Mouse (Mus musculus): ENCODE data around the gene Cd101. TPM values are rescaled to one million over a fixed set of nuclear protein-coding genes. Genes with fewer than 3 reads are reported as not detected.

The Cd101 gene
- polyA plus RNA-seq, 1 experiment from 2014 or later, result 0.05 TPM

DNA sequence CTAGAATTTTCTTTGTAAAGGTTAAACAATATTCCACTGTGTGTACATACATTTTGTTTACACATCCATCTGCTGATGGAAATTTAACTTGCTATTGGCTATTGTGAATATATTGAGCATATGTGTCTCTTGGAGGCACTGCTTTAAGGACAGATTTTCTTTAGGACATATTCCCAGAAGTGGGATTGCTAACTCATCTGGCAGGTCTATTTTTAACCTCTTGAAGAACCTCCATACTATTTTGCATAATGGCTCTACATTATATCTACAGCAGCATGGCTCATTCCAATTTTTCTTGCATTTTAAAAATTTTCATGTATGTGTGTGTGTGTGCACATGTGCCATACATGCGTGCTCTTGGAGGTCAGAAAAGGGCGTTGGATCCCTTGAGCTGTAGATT, 6.6 kb upstream of the Cd101 start:
- 98% methylated on average over 2 of the region's 2 CpGs for WGBS
- Histone ChIP-seq H3K4me3 (ENCODE audit: low read depth, low read length) (no peak overlapping the region), H3K9ac (ENCODE audit: low read length) (no peak overlapping the region), H3K27ac (replicated peaks; ENCODE audit: low read depth, low read length) (no peak overlapping the region), H3K4me1 (ENCODE audit: control insufficient read depth, insufficient read depth, low read length) (no peaks in the 10 kb centered on the region), H3K9me3 (ENCODE audit: control insufficient read depth, low read length) (no peaks in the 10 kb centered on the region), H3K36me3 (ENCODE audit: control insufficient read depth, insufficient read depth, low read length) (no peaks in the 10 kb centered on the region), H3K4me2 (ENCODE audit: low read depth, severe bottlenecking) (no peak overlapping the region), H3K27me3 (ENCODE audit: control insufficient read depth, insufficient read depth, low read length) (no peaks in the 10 kb centered on the region)
- DNase-seq (ENCODE audit: low spot score) (no peak), ATAC-seq (ENCODE audit: insufficient number of reproducible peaks, low FRiP score, low TSS enrichment, low read depth) (no peak)

GRCm38 (mm10) chr3:101034509-101034908, 5.2 kb upstream of the Cd101 start:
- Histone ChIP-seq H3K27ac (replicated peaks; ENCODE audit: low read depth, low read length) (no peak overlapping the region), H3K4me3 (ENCODE audit: low read depth, low read length) (no peak overlapping the region), H3K4me1 (ENCODE audit: control insufficient read depth, insufficient read depth, low read length) (no peaks in the 10 kb centered on the region), H3K9me3 (ENCODE audit: control insufficient read depth, low read length) (no peaks in the 10 kb centered on the region), H3K4me2 (ENCODE audit: low read depth, severe bottlenecking) (no peak overlapping the region), H3K9ac (ENCODE audit: low read length) (no peak overlapping the region), H3K27me3 (ENCODE audit: control insufficient read depth, insufficient read depth, low read length) (no peaks in the 10 kb centered on the region), H3K36me3 (ENCODE audit: control insufficient read depth, insufficient read depth, low read length) (no peaks in the 10 kb centered on the region)
- DNase-seq (ENCODE audit: low spot score), result no peak
- ATAC-seq (ENCODE audit: insufficient number of reproducible peaks, low FRiP score, low TSS enrichment, low read depth), result no peak
- 88% methylated on average over 9 of the region's 9 CpGs for WGBS

- H3K9me3 ChIP-seq (ENCODE audit: control insufficient read depth, low read length), result no peaks in the 10 kb centered on the region
- no peak overlapping the region for H3K4me2 ChIP-seq (ENCODE audit: low read depth, severe bottlenecking)
- H3K4me3 ChIP-seq (ENCODE audit: low read depth, low read length), result no peak overlapping the region
- ATAC-seq (ENCODE audit: insufficient number of reproducible peaks, low FRiP score, low TSS enrichment, low read depth) (no peak), DNase-seq (ENCODE audit: low spot score) (no peak)
- 59% methylated on average over 4 of the region's 4 CpGs for WGBS
- H3K36me3 ChIP-seq (ENCODE audit: control insufficient read depth, insufficient read depth, low read length), result no peaks in the 10 kb centered on the region
- no peaks in the 10 kb centered on the region for H3K4me1 ChIP-seq (ENCODE audit: control insufficient read depth, insufficient read depth, low read length)
- H3K27me3 ChIP-seq (ENCODE audit: control insufficient read depth, insufficient read depth, low read length), result no peaks in the 10 kb centered on the region
- no peak overlapping the region for H3K9ac ChIP-seq (ENCODE audit: low read length)
- H3K27ac ChIP-seq (replicated peaks; ENCODE audit: low read depth, low read length), result no peak overlapping the region
These were observed 4.3 kb upstream of the Cd101 start for GRCm38 (mm10) chr3:101033644-101034043.

GRCm38 (mm10) chr3:101031456-101032142, 2.2 kb upstream of the Cd101 start:
- no peak overlapping the region for H3K9ac ChIP-seq (ENCODE audit: low read length)
- H3K36me3 ChIP-seq (ENCODE audit: control insufficient read depth, insufficient read depth, low read length), result no peaks in the 10 kb centered on the region
- no peaks in the 10 kb centered on the region for H3K27me3 ChIP-seq (ENCODE audit: control insufficient read depth, insufficient read depth, low read length)
- no peak overlapping the region for H3K4me3 ChIP-seq (ENCODE audit: low read depth, low read length)
- WGBS, result 52% methylated on average over 7 of the region's 7 CpGs
- DNase-seq (ENCODE audit: low spot score) (no peak), ATAC-seq (ENCODE audit: insufficient number of reproducible peaks, low FRiP score, low TSS enrichment, low read depth) (no peak)
- no peak overlapping the region for H3K27ac ChIP-seq (replicated peaks; ENCODE audit: low read depth, low read length)
- no peaks in the 10 kb centered on the region for H3K4me1 ChIP-seq (ENCODE audit: control insufficient read depth, insufficient read depth, low read length)
- H3K4me2 ChIP-seq (ENCODE audit: low read depth, severe bottlenecking), result no peak overlapping the region
- no peaks in the 10 kb centered on the region for H3K9me3 ChIP-seq (ENCODE audit: control insufficient read depth, low read length)

GRCm38 (mm10) chr3:101030630-101031029, 1.3 kb upstream of the Cd101 start:
- Histone ChIP-seq H3K27me3 (ENCODE audit: control insufficient read depth, insufficient read depth, low read length) (no peaks in the 10 kb centered on the region), H3K36me3 (ENCODE audit: control insufficient read depth, insufficient read depth, low read length) (no peaks in the 10 kb centered on the region), H3K9me3 (ENCODE audit: control insufficient read depth, low read length) (no peaks in the 10 kb centered on the region), H3K27ac (replicated peaks; ENCODE audit: low read depth, low read length) (no peak overlapping the region), H3K4me3 (ENCODE audit: low read depth, low read length) (no peak overlapping the region), H3K4me2 (ENCODE audit: low read depth, severe bottlenecking) (no peak overlapping the region), H3K9ac (ENCODE audit: low read length) (no peak overlapping the region), H3K4me1 (ENCODE audit: control insufficient read depth, insufficient read depth, low read length) (no peaks in the 10 kb centered on the region)
- WGBS, result 96% methylated on average over 1 of the region's 1 CpGs
- DNase-seq (ENCODE audit: low spot score) (no peak), ATAC-seq (ENCODE audit: insufficient number of reproducible peaks, low FRiP score, low TSS enrichment, low read depth) (no peak)

DNA sequence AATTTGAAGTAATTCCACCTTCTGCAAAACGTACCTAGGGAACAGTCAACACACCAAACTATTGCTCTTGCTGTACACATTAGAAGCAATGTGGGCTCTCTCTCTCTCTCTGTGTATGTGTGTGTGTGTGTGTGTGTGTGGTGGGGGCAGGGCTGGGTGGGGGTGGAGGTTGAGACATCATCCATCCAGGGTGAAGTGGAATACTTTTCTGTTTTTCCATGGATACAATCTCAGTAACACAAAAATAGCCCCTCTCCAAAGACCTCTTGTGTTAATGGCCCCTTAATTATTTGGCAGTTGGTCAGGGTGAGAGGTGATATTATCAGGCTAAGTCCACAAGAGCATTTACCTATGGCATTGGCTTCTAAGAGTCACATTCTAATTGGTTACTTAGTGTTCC, 2.6 kb downstream of the Cd101 start:
- no peak for DNase-seq (ENCODE audit: low spot score)
- WGBS, result 83% methylated on average over 1 of the region's 1 CpGs

DNA sequence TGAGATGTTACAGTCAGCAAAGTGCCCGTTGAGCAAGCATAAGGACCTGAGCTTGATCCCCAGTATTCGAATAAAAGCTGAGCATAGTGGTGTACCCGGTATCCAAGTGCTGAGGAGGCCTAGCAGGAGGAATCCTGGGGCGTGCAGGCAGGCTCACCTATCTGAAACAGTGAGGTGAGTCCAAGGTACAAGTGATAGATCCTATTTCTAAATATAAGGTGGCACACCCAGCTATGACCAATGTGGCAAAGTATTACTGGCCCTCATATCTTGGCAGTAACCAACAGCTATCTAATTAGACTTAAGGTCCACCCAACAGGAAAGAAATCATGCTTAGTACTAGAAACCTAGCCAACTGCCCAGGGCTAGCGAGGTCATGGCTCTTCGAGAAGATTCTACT, 6.4 kb downstream of the Cd101 start:
- 89% methylated on average over 6 of the region's 6 CpGs for WGBS
- Histone ChIP-seq H3K4me3 (ENCODE audit: low read depth, low read length) (no peak overlapping the region), H3K4me2 (ENCODE audit: low read depth, severe bottlenecking) (no peak overlapping the region), H3K36me3 (ENCODE audit: control insufficient read depth, insufficient read depth, low read length) (no peaks in the 10 kb centered on the region), H3K27ac (replicated peaks; ENCODE audit: low read depth, low read length) (no peak overlapping the region), H3K9me3 (ENCODE audit: control insufficient read depth, low read length) (no peaks in the 10 kb centered on the region), H3K27me3 (ENCODE audit: control insufficient read depth, insufficient read depth, low read length) (no peaks in the 10 kb centered on the region), H3K4me1 (ENCODE audit: control insufficient read depth, insufficient read depth, low read length) (no peaks in the 10 kb centered on the region), H3K9ac (ENCODE audit: low read length) (no peak overlapping the region)
- ATAC-seq (ENCODE audit: insufficient number of reproducible peaks, low FRiP score, low TSS enrichment, low read depth) (no peak), DNase-seq (ENCODE audit: low spot score) (no peak)

More for the DNA sequence above, 2.6 kb downstream of the Cd101 start:
- Histone ChIP-seq H3K4me3 (ENCODE audit: low read depth, low read length) (no peak overlapping the region), H3K27me3 (ENCODE audit: control insufficient read depth, insufficient read depth, low read length) (no peaks in the 10 kb centered on the region), H3K36me3 (ENCODE audit: control insufficient read depth, insufficient read depth, low read length) (no peaks in the 10 kb centered on the region), H3K9me3 (ENCODE audit: control insufficient read depth, low read length) (no peaks in the 10 kb centered on the region), H3K4me1 (ENCODE audit: control insufficient read depth, insufficient read depth, low read length) (no peaks in the 10 kb centered on the region), H3K4me2 (ENCODE audit: low read depth, severe bottlenecking) (no peak overlapping the region), H3K9ac (ENCODE audit: low read length) (no peak overlapping the region), H3K27ac (replicated peaks; ENCODE audit: low read depth, low read length) (no peak overlapping the region)
- no peak for ATAC-seq (ENCODE audit: insufficient number of reproducible peaks, low FRiP score, low TSS enrichment, low read depth)

GRCm38 (mm10) chr3:101021481-101022051, 7.8 kb downstream of the Cd101 start:
- H3K27ac ChIP-seq (replicated peaks; ENCODE audit: low read depth, low read length), result no peak overlapping the region

GRCm38 (mm10) chr3:101021073-101021472, 8.3 kb downstream of the Cd101 start:
- H3K4me2 ChIP-seq (ENCODE audit: low read depth, severe bottlenecking), result no peak overlapping the region
- WGBS, result 86% methylated on average over 5 of the region's 5 CpGs
- no peaks in the 10 kb centered on the region for H3K27me3 ChIP-seq (ENCODE audit: control insufficient read depth, insufficient read depth, low read length)
- DNase-seq (ENCODE audit: low spot score) (no peak), ATAC-seq (ENCODE audit: insufficient number of reproducible peaks, low FRiP score, low TSS enrichment, low read depth) (no peak)
- no peak overlapping the region for H3K27ac ChIP-seq (replicated peaks; ENCODE audit: low read depth, low read length)
- H3K36me3 ChIP-seq (ENCODE audit: control insufficient read depth, insufficient read depth, low read length), result no peaks in the 10 kb centered on the region
- H3K9ac ChIP-seq (ENCODE audit: low read length), result no peak overlapping the region
- H3K9me3 ChIP-seq (ENCODE audit: control insufficient read depth, low read length), result no peaks in the 10 kb centered on the region
- H3K4me3 ChIP-seq (ENCODE audit: low read depth, low read length), result no peak overlapping the region
- H3K4me1 ChIP-seq (ENCODE audit: control insufficient read depth, insufficient read depth, low read length), result no peaks in the 10 kb centered on the region

More at GRCm38 (mm10) chr3:101021481-101022051, 7.8 kb downstream of the Cd101 start:
- H3K27me3 ChIP-seq (ENCODE audit: control insufficient read depth, insufficient read depth, low read length), result no peaks in the 10 kb centered on the region
- no peak overlapping the region for H3K4me3 ChIP-seq (ENCODE audit: low read depth, low read length)
- no peaks in the 10 kb centered on the region for H3K4me1 ChIP-seq (ENCODE audit: control insufficient read depth, insufficient read depth, low read length)
- no peak overlapping the region for H3K4me2 ChIP-seq (ENCODE audit: low read depth, severe bottlenecking)
- H3K9ac ChIP-seq (ENCODE audit: low read length), result no peak overlapping the region
- H3K36me3 ChIP-seq (ENCODE audit: control insufficient read depth, insufficient read depth, low read length), result no peaks in the 10 kb centered on the region
- ATAC-seq (ENCODE audit: insufficient number of reproducible peaks, low FRiP score, low TSS enrichment, low read depth) (no peak), DNase-seq (ENCODE audit: low spot score) (no peak)
- no peaks in the 10 kb centered on the region for H3K9me3 ChIP-seq (ENCODE audit: control insufficient read depth, low read length)
- WGBS, result 75% methylated on average over 8 of the region's 8 CpGs

All from limb, embryonic 11.5 days (tissue).